Mouse (Mus musculus) heart, adult 11 months (tissue): ENCODE results near the gene Hnrnpu.

ENCODE experiments used
- DNase-seq: peaks from one replicate; pipeline ENCODE4 v3.0.0; 2022

Hnrnpu gene

DNA sequence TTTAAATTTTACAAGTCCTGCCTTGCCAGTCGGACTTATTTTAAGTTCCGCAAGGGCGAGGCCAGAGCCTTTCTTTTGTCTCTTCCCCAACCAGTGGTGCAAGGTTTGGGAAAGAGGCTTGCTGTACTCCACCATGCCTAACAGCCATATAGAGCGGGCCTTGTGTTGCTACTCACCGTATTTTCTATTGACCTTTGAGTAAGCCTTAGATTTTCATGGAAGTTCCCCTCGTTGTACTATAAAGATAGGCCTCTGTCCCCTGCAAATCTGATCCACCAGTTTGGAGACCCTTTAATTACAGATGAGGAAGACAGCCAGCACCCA, 683 bp upstream of the Hnrnpu start:
- peak; percentile 92 for DNase-seq

DNA sequence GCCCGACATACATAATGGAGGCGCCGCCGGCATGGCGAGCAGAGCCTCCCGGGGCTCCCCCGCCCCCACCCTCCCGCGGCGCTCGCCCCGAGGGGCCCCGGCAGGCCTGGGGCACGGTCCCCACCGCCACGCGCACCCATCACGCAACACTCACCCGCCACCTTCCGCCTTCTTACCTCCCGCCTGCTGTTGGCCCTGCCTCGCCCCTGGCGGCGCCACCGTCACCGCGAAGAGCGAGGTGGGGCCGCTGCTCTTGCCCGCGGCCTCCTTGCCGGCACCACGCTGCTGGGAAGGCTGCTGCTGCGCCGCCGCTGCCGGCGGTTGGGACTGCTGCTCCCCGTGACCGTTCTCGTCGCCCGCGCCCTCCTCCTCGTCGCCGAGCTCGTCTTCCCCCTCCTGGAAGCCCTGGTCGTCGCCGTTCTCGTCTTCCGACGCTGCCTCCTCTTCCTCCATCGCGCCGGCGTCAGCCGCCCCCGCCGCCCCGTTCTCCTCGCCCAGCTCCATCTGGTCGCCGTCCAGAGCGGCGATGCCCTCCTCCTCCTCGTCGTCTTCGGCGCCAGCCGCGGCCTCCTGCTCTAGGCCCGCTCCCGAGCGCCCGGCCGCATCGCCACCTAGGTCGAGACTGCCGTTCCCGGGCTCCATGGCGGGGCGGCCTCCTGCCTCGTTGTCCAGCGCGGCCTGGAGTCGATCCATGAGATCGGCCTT, 668 bp downstream of the Hnrnpu start:
- no peak for DNase-seq

DNA sequence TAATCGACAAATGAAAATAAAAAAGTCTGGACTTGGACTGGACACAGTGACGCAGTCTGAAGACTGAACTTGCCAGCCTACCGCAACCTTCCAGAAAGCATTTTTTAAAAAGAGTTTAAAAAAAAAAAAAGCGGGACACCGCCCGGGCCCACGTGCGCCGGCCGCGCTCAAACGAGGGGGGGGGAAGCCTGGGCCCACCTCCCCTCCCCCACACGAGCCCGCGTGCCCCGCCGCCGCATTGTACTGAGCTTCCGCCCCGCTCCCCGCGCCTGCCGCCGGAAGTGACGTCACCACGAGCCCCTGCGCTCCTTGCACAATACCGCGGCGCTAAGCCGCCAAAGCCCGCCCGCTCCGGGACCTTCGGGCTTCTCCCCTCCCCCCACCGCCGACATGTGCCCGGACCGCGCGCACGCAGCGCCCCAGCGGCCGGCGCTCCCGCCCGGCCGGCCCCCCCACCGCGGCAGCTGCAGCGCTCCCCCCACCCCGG, 1.3 kb downstream of the Hnrnpu start:
- peak; percentile 100 for DNase-seq

DNA sequence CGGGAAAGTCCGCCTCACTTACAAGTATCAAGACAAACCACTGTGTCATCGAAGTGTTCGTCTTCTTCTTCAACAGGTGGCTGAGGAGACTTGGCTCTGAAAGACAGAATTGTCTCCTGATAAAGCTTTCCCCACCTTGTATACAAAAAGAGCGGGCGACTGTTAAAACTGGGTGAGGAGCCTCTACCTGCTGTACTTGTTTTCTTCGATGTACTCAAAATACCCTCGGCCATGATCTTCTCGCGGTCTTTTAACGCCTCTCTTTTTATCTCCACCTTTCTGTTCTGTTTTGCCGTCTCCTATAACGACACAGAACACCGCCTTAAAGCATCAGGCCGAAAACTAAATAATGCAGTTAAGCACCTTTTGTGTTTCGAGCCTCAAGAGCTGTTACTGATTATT, 1.7 kb downstream of the Hnrnpu start:
- DNase-seq: no peak

DNA sequence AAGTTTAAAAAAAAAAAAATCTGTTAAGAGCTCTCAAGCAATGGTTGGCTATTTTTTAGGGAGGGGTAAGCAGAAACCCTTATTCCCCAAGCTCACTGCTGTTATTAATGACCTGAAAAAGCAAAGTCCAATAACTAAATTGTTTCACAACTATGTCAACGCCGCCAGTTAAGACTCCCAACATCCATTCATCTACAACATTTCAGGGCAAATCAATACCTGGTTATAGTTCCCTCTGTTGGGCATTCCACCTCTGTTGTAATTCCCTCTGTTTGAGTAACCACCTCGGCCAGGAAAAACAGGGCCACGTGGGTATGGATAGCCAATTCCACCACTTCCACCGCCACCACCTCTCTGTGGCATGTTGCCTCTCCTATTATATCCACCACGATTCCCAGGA, 7.7 kb downstream of the Hnrnpu start:
- DNase-seq: peak; percentile 87

DNA sequence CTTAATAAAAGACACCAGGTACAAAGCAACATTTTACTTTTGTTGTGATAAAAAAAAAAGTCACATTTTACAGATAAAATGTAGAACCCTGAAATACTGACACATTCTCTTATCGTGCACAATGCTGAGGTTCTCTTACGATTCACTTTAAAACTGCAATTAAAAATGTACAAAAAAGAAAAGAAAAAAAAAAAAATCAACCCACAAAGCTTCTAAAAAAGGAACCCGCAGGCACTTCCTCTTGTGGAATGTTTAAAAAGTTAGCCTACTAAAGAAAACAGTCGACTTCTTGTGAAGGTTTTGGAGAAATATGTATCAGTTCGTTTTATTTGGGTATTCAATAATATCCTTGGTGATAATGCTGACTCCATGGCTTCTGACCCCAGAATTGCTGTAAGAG, 8.6 kb downstream of the Hnrnpu start:
- DNase-seq: no peak

DNA sequence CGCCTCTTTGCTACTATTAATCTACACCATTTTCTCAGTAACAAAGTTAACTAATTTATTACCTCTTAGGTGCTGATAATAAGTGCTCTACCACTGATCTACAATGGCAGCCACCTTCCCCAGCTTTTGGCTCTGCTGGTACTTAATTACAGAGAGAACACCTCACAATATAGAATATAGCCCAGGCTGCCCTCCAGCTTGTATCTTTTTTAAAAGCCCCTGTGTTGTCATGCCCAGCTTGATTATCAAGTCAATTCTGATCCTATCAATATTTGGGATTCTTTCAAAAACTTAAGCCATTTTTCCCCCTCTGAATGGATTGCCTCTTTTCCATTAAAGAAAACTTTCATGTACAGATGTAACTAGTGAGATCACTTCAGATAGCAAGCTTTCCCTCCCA, 10.6 kb downstream of the Hnrnpu start:
- peak; percentile 53 for DNase-seq

DNA sequence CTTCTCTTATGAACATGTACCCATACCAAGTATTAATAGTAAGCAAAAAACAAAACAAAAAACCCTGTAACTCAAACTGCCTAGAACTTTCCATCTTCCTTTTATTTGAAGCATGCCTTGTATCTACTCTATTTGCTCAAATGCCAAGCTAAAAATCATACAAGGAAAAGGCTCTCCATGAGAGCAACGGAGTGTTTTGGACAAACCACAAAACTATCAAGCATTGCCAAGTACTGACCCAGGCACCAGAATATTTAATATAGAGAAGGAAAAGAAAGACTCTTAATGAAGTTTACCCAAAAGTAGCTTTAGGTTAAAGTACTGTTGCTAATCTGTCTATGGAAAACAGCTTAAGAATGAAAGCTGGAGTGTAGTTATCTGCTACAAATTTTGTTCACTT, 11.2 kb downstream of the Hnrnpu start:
- no peak for DNase-seq

DNA sequence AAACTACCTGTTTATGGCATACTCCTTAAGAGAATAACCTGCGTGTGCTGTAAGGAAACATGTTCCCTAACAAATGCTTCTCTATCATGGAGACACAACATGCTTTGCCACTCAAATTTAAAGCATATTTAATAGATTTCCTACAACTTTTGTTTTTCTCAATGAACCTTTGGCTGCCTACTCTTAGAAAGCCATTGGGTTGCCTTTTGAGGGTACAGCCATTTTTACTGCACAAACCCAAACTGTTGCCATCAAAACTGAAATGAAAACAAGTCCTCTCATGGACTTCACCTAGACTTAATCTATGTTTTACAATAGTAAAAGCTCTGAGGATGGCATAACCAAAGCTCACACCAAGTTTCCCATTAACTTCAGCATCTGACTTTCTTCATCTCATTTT, 13.0 kb downstream of the Hnrnpu start:
- DNase-seq: no peak

DNA sequence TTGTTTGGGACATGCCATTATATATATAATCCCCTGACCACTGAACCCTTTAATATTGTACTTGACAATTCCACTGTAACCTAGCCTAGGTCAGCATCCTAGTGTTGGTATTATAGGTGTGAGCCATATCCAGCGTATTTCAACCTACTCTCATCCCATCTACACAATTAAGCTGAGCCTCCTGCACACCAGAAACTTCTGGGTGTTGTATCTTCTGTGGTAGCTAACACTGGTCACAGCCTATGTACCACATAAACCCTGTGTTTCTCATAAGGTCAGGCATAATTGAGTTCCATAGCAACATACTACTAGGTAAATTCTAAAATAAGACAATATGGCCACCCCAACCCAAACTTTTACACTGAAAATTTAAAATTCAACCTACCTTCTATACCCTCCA, 14.4 kb downstream of the Hnrnpu start:
- DNase-seq: peak; percentile 70

DNA sequence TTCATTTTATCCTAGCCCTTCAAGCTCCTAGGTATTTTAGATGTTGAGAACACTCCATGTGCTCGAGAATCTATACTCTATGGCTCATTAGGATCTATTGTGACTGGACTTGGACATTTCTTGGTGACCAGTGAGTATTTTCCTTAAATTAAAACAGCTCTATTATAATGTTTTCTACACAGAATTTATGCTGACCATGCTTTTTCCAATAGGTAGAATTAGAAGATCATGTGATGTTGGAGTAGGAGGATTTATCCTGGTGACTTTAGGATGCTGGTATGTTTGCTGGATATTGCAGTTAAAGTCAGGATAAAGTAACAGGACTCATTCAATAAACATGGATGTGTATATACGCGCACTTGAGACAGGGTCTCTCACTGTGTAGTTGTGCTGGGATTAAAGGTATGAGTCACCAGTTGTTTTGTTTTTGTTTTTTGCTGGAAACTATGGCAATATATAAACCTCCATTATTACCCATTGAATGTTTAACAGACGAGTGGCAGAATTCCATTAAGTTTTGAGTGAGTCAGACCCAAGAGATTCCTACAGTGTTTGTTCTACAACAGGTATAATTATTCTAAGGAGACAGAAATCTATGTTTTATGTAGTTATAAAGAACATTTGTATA, 15.8 kb downstream of the Hnrnpu start:
- DNase-seq: no peak

DNA sequence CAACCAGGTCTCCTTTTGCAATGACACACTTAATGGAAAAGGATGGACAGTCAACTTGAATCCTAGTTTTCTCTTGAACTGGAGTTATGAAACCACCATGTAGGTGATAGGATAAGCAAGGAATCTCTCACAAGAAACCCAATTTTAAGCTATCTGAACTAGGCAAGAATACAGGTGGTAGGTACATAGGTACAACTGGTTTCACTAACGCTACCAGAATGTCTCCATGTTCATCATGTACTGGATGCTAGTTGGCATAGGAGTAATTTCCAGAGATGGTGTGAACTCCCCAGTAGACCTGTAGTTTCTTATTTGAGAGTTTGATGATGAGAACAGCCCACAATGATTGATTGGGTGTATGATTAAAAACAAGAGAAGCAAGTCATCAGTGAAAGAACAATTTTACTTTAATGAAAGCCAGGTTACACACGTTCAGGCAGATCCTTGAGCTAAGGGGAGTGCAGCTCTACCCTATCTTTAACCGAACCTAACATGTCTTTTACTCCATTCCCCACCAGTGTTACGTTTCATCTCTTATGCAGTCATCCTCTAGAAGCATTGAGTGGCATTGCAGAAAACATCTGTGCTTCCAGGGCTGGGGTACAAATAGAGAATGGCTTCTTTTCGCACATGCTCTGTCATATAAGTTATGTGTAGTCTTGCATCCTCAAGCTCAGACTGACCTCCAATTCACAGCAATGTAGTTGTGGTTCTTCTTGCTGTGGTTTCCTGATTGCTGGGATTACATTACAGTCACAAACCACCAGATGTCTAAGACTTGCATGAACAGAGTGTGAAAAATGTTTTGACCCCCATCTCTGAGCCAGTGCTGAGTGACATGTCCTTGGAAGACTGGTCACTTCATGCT, 16.6 kb downstream of the Hnrnpu start:
- peak; percentile 74 for DNase-seq

DNA sequence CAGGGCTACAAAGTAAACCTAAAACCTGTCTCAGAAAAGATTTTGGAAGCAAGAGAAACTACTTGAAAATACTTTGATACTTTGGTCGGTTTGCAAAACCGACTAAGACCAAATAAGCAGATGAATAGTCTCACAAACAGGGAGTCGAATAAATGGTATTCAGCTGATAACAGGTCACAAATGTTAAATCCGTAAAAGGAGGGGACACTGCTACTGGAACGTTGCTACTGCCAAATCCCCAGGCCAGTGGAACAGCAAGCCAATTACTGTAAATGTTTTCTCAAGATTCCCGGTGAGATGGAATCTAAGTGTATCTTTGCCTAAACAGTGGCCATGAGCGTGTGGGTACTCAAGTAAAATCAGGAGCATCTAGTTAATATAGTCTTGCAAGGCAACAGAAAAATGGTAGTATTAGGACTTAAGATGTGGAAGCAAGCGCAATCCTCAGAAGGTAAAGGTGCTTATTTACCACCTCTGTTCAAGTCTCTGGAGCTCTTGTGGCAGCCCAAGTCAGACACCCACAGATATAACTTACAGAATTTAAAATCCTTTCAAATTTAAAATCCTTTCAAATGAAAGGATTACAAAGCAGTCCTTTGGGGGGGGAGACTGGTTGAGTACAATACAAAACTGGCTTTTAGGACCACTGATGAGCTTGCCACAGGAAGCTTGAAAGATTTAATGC, 17.4 kb downstream of the Hnrnpu start:
- DNase-seq: peak; percentile 82

DNA sequence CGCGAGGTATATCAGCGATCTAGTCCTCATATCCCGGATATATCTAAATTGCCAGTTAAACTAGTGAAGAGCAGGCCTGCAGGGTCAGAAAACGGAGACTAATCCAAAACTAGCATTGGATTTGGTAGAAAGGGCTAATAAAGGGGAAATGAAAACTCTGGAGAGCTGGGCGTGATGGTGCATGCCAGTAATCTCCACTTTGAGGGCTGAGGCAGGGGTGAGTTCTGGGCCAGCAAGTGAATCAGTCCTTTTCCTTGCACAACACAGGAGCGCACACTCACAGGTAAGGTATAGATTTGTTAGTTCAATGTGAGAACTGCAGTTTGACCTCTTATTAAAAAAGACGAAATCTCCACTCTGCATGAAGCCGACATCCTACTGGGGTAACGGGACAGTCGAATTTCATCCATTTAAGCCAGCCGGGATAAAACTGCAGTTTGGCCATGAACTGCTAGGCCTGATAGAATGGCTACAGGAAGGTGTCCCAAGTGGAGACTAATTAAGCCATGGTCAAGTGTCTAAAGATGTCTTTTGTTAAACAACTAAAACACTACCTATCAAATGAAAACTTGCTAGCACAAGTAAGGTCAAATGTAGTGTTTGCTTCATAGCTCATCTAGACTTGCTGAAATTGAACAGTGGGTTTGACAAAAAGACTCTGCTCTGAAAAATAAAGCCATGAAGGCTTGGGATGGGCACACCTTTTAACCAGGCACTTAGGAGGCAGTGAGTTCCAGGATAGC, 18.1 kb downstream of the Hnrnpu start:
- no peak for DNase-seq

DNA sequence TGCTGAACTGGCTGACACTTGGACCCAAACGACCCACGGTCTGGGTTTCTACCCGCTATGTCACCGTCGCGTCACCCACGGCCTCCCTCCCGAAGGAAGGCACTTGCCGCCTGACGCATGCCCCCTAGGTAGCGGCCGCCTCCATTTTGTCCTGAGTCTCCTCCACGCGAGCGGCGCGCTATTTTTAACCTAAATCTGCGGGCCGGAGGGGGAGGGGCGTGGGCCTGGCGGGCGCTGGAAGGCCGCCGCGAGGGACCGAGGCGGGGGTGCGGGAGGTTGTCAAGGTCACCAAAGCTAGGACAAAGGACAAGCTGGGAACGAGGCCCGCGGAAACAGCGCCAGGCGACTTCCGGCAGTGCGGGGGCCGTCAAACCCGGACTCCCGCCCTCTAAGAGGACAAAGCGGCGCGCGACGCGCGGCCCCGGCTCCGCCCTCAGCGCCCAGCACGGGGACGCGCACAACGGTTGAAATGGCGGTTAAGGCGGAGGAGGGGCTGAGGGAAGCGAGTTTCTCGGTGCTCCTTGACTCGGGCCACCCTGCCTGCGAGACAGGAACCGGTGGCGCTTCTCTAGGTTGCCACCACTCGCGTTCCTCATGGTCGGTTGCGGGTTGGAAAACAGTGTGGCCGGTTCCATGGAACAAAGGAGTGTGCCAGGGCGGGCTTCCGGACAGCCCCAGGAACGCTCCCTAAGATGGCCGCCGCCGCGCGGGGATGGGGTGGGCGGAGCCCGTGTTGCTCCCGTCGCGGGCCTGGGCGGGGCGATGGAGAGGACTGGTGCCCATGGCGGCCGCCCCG, 19.0 kb downstream of the Hnrnpu start, which contains the start of gene Cox20:
Gene Cox20, plus strand, starts transcription at position 742 of the 796 bp plus-strand sequence.
- DNase-seq: peak; percentile 100

DNA sequence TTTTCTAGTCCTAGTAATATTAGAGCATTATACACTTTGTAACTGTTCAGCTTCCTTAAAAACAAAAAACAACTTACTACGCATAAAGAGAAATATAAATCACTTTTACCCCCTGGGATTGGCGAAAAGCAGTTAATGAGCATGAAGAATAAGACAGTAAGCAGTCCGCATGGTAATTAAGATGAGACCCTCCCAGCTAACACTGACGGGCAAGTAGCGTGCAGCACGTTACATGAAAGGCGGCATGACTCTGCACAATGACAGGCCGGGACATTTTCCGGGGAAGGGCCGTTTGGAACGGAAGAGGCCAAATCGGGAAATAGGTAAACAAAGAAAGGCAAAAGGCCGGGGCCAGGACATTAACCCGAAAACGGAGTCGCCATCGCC, 19.6 kb downstream of the Hnrnpu start:
- no peak for DNase-seq

DNA sequence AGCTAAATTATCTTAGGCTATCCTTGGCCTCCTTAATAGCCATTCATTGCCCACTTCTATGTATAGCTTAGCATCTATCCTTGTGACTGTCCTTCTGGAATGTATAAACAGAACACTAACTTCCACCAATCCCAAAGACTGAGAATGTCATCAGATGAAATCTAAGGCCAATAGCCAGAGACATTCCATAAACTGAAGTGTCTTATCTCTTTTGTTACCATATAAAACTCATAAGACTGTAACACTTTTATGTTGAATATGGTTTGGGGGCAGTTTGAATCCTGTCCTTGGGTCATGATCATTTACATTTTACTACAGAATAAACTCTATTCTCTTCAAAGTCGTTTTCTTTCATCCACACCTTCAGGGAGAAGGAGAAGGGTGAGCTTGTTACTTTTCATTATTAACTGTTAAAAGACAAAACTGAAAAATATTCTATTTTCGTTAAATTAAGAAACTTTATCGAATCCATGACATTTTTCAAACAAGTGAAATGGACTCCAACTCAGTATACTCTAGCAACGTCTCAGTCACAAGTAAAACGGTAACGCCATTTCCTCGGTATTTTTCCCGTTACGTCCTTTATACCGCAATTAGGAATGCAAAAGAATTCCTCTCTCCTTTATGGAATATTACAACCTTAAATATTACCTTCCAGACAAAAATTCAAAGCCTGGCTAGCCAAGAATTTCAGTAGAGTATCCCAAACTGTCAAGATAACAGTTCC, 20.2 kb downstream of the Hnrnpu start:
- DNase-seq: no peak

DNA sequence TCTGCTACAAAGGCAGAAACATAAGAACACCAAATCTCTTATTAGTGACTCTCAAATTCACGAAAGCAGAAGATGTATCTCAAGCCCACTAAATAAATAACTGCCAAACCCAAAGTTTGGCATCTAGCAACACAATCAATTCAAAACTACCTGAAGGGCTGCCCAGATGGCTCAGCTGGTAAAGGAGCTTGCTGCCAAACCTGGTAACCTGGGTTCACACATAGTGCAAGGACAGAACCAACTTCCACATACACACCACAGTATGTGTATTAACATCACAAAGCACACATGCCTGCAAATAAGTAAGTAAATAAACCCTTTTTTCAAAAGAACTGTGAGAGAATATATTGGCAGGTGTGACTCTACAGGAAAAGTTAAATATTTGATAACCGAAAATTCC, 23.4 kb downstream of the Hnrnpu start:
- peak; percentile 71 for DNase-seq

DNA sequence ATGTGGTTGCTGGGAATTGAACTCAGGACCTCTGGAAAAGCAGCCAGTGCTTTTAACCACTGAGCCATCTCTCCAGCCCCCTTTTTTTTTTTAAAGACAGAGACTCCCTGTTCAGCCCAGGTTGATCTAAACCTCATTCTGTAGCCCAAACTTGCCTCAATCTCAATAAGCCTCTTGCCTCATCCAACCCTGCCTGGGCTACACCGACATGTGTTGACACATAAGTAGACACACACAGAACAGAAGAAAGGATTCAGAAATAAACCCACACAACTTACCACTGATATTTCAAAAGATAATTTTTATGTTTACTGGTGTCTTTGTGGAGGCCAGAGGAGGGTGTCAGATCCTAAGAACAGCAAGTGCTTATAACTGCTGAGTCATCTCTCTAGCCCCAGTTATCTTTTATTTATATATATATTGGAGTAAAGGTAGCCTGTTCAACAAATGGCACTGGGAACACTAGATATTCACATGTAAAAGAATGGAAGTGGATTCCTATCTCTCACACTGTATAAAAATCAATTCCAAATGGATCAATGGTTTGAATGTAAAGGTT, 24.5 kb downstream of the Hnrnpu start:
- peak; percentile 84 for DNase-seq

DNA sequence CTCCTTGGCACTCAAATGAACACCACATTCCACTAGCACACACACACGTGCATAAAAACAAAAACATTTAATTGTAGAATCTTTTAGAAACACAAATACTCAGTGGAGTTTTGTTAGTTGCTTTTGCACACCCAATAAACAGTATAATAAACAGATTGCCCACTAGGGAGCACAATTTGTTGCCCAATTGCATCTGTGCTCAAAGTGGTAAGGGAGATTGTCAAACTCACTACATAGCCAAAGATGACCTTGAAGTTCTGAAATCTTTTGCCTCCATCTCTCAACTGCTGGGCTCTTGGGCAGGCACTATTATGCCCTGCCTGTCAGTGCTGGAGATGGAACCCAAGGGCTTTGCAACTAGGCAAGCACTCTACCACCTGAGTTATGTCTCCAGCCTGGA, 27.5 kb downstream of the Hnrnpu start:
- DNase-seq: peak; percentile 49

DNA sequence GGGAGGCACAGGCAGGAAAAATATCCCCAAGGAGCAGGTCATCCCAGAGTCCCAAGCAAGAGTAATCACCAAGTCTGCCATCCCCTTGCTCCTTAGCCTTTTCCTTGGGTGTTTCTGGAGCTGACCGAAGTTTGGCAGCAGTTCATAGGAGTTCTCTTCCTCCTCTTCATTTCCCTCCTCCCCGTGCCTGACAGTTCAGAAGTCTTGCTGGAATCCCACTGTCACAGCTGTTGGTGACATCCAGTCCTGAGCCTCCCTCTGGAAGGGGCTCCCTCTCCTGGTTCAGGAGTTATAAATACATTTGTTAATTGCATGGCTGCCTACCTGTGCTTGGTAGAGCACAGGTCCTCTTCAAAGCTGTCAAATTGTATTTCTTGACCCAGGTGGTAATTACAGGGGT, 28.1 kb downstream of the Hnrnpu start:
- peak; percentile 66 for DNase-seq
